Mouse (Mus musculus): ENCODE data around the gene Fam184a.

DNA sequence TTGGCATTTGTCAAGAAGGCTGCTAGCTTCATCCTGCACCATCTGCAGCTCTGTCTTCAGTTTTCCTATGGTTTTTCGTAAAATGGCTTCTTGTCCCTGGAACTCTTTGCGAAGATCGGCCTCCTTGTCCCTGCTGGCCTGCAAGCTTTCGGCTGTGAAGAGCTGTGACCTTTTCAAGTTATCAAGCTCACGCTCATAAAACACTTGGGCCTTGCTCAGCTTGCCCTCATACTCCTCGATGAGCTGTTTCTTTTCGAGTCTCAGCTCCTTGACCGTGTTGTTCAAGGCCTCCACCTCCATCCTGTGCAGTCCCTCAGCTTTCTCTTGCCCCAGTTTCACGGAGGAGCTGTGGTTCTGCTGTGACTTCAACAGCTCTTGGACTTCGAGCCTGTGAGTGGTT is 52.4 kb downstream of the Fam184a start:
- TF ChIP-seq CTCF (conservative IDR thresholded peaks at IDR 0.05; ENCODE audit: insufficient read depth, insufficient read length, low read depth, low read length), result no peak
- no peak for TF ChIP-seq POLR2A (IDR thresholded peaks at IDR 0.05; ENCODE audit: low read depth, low read length)

Measured in kidney, adult 2 months (tissue).